Mouse (Mus musculus) thymus, postnatal 10 days (tissue): ENCODE data around the gene Thoc5.

Experiments used
- DNase-seq, 2 experiments: peaks; one replicate each; pipeline ENCODE4 v3.0.0; 2021; ENCODE audit warnings: low spot score in 2 of 2

The Thoc5 gene

GRCm38 (mm10) chr11:4894848-4895816 is at the start of gene Thoc5:
TSS of gene Thoc5 (plus strand) at chr11:4895320.
- DNase-seq = peak; percentile 64 to 71

GRCm38 (mm10) chr11:4848483-4849248 is 46.5 kb upstream of the Thoc5 start:
- peak; percentile 52 to 54 for DNase-seq

GRCm38 (mm10) chr11:4849258-4849943 is 45.7 kb upstream of the Thoc5 start, which contains the start of gene Nf2:
TSS of gene Nf2 (minus strand) at chr11:4849536.
- peak; percentile 92 to 96 for DNase-seq

GRCm38 (mm10) chr11:4850404-4850803 is 44.7 kb upstream of the Thoc5 start:
- no peak for DNase-seq

- no peak for DNase-seq
Observed at GRCm38 (mm10) chr11:4853021-4853420, 42.1 kb upstream of the Thoc5 start.

- DNase-seq = no peak
Observed at GRCm38 (mm10) chr11:4854181-4854580, 40.9 kb upstream of the Thoc5 start.

GRCm38 (mm10) chr11:4858416-4858815 is 36.7 kb upstream of the Thoc5 start:
- no peak for DNase-seq

- no peak for DNase-seq
Observed at GRCm38 (mm10) chr11:4860986-4861385, 34.1 kb upstream of the Thoc5 start.

GRCm38 (mm10) chr11:4861816-4862604 is 33.1 kb upstream of the Thoc5 start:
- DNase-seq = no peak

GRCm38 (mm10) chr11:4862730-4863129 is 32.4 kb upstream of the Thoc5 start:
- no peak for DNase-seq

- peak; percentile 38 to 73 for DNase-seq
Observed at GRCm38 (mm10) chr11:4865645-4866251, 29.4 kb upstream of the Thoc5 start.

- peak; percentile 82 to 88 for DNase-seq
Observed at GRCm38 (mm10) chr11:4873755-4874475, 21.2 kb upstream of the Thoc5 start, which contains the start of gene Nipsnap1. TSS of gene Nipsnap1 (plus strand) at chr11:4873951.

- peak; percentile 16 to 20 for DNase-seq
Observed at GRCm38 (mm10) chr11:4874551-4874950, 20.6 kb upstream of the Thoc5 start.

GRCm38 (mm10) chr11:4881087-4881486 is 14.0 kb upstream of the Thoc5 start:
- DNase-seq = no peak

GRCm38 (mm10) chr11:4882892-4883627 is 12.1 kb upstream of the Thoc5 start:
- DNase-seq = peak in 1 of 2 experiments; percentile 25

GRCm38 (mm10) chr11:4885385-4885903 is 9.7 kb upstream of the Thoc5 start:
- peak; percentile 26 to 69 for DNase-seq

- no peak for DNase-seq
Observed at GRCm38 (mm10) chr11:4886987-4887386, 8.1 kb upstream of the Thoc5 start.

- no peak for DNase-seq
Observed at GRCm38 (mm10) chr11:4900437-4900836, 5.3 kb downstream of the Thoc5 start.

GRCm38 (mm10) chr11:4901956-4902355 is 6.8 kb downstream of the Thoc5 start:
- DNase-seq = no peak
